Mouse (Mus musculus): ENCODE measurements at regions not wholly inside any gene's neighbourhood (a gene's known extent, or its start where the extent isn't known, plus 50 kb on each side); places are given as distances from the start of the nearest gene placed in this dataset.
"Not testable (repeated sequence)": the region's sequence is repeated elsewhere in the genome, so short reads cannot be mapped to it uniquely, and the experiment has no call there.

GRCm38 (mm10) chr3:15022773-15023172 lies 136.7 kb downstream of the Car2 start:
- no peak for DNase-seq (ENCODE audit: low read depth)

- no peak for DNase-seq (ENCODE audit: low read depth)
These were observed 154.9 kb downstream of the Car2 start for GRCm38 (mm10) chr3:15040866-15041528.

GRCm38 (mm10) chr3:15053968-15054367 lies 167.9 kb downstream of the Car2 start:
- DNase-seq (ENCODE audit: low read depth), result no peak

DNA sequence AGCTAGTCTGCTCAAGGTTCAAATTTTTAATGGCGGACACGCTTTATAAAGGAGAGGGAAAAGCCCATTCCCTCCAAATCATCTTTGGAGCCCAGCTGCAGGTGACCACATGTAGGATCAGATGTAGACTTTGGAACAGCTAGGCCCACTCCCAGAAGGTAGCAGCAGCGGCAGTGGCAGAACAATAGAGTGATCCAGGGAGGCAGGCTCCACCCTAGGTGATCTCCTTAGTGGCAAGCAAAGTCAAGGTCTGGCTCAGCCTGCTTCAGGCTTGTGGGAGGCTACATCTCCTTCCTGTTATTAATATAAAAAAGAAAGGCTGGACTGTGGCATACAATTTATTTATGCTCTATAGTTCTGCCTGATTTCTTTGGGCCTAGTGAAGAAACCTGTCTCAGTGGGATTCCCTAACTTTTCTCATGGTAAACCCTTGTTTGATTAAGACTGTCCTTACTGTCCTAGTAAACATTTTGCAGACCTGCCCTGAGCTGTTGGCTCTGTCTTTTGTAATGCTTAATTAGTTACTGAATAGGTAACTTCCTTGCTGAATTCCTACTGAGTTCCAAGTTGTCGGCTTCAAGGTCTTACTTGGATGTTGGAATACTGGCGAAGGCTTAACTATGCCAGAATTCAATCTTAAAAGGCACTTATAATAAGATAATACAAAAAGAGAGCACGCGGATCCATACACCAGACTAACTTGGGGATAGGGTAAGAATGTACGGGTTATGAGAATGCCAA lies 169.6 kb downstream of the Car2 start:
- not testable (repeated sequence) for DNase-seq (ENCODE audit: low read depth)

DNA sequence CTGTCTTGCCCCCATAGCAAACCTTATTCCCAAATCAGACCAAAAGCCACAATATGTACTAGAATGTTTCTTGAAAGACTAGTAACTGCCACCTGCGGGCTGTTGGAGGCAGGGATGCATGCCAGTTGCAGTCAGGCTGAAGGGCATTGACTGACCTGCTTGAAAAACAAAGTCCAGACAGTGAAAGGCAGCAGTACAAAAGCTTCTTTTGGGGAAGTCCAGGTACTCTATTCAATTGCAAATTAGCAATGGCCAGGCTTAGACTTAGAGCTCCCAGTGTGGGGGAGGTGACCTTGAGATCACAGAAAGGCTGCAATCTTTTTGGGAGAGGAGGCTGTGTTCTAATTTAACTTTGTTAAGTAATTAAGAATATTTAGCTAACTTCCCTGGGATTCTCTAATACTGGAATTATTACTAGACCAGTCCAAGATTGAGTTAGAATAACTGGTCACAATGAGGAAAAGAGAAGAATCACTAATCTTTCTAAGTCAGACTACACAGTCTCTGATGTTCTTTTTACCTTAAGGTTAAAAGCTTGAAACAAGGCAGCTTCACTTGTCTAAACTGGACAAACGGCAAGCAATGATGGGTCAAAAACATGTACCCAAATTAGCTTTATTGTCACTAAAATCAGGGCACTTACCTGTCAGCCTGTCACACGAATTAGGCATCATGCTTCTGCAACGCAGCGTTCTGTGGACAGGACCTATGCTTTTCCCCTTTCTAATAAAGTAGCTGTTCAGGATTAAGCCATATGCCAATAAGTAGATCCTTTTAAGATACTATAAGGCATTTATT lies 170.9 kb downstream of the Car2 start:
- DNase-seq (ENCODE audit: low read depth), result not testable (repeated sequence)

DNA sequence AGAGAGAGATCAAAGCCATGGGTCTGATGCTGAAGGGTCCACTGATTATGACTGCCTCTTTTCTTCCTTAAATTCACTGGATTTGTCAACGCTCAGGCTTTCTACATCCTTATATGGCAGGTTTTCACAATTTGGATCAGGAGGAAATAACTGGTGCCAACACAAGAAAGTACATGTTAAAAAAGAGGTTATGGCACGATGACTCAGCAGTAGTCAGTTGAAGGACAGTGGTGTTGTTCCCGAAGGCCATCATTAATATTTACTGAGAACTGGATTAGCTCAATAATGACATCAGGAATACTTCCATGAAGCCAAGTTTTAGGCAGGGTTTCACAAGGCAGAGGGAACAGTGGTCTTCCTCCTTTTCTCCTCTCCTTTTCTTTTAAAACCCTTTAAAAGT lies 179.6 kb downstream of the Car2 start:
- DNase-seq (ENCODE audit: low read depth), result no peak

- DNase-seq (ENCODE audit: low read depth), result no peak
These were observed 182.2 kb downstream of the Car2 start for GRCm38 (mm10) chr3:15068256-15068655.

GRCm38 (mm10) chr3:15071030-15071883 lies 185.2 kb downstream of the Car2 start:
- no peak for DNase-seq (ENCODE audit: low read depth)

DNA sequence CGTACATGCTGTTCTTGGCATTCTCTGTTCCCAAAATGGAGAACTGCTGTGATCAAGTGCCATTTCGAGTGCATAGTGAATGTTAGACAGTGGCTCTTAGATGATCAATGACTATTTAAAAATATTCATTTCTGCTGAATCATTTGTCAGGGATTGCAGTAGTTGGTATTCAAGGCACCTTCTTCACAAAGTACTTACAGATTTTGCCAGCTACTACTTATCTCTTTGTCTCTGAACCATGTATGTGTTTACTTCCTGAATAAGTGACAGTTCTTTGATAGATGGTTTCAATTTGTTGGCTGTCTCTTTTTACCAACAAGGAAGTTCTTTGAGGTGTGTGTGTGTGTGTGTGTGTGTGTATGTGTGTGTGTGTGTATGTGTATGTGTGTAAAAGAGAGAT lies 187.3 kb downstream of the Car2 start:
- peak; percentile 54 for DNase-seq (ENCODE audit: low read depth)

GRCm38 (mm10) chr3:15073847-15074246 lies 187.8 kb downstream of the Car2 start:
- no peak for DNase-seq (ENCODE audit: low read depth)

GRCm38 (mm10) chr3:15074949-15075348 lies 188.9 kb downstream of the Car2 start:
- DNase-seq (ENCODE audit: low read depth), result no peak

GRCm38 (mm10) chr3:15090124-15090523 lies 204.1 kb downstream of the Car2 start:
- DNase-seq (ENCODE audit: low read depth), result no peak

DNA sequence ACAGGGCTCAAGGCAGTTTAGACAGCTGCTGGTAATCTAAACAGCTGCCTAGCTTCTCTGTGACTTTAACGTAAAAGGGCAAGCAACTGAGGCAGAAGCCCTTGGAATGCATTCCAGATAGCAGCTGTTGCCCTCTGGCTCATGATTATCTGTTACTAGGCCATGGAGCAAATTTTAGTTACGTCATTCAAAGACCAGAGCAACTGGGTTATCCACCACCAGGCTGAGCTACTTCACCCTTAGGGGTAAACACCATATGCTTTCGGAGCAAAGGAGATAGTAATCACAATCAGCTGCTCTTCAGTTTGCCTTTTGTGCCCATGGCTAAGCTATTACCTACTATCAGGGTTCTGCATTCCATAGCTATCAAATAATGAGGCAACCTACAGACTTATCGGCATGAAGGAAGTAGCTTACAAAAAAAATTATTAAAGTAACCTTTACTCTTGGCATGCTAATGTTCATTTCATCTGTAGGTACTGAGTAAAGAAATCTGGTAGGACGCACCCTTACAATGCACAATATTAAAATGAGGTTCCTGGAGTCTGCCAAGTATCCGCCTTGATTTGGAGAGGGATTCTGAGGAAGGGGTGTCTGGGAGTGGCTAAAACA lies 212.2 kb downstream of the Car2 start:
- no peak for DNase-seq (ENCODE audit: low read depth)

- no peak for DNase-seq (ENCODE audit: low read depth)
These were observed 212.9 kb downstream of the Car2 start for GRCm38 (mm10) chr3:15098981-15099380.

GRCm38 (mm10) chr3:15105627-15106026 lies 219.6 kb downstream of the Car2 start:
- no peak for DNase-seq (ENCODE audit: low read depth)

DNA sequence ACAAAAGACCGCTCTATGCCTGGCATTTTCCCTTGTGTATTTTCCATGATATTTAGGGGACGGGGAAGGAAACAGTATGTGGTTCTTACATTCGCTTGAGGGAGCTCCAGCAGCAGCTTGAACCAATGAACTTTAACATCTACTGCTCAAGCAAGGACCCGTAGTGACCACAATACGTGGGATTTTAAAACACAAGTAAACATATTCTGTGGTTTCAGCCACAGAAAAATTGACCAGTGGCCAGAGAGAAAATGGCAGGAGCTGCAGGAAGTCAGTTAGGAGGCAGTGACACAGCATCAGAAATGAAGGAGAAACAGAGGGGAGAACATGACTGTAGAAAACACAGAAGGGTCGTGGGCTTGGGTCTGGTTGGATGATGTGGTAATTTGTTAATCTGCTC lies 220.2 kb downstream of the Car2 start:
- DNase-seq (ENCODE audit: low read depth), result no peak

DNA sequence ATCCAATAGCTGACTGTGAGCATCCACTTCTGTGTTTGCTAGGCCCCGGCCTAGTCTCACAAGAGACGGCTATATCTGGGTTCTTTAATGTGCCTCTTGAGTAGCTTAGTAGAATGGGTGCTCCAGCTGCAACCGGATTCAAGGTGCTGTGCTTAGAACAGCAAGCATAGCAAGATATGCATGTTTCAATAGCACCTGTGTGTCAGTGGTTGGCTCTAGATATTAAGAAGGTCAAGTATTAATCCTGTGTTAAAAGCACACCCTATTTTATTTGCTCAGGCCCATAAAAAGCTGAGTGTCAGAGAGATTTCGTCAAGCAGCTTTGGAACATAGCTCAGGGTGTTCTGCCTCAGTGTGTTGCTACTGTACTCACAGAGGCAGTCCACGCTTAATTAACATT lies 221.2 kb downstream of the Car2 start:
- DNase-seq (ENCODE audit: low read depth), result no peak

- DNase-seq (ENCODE audit: low read depth), result no peak
These were observed 222.3 kb downstream of the Car2 start for GRCm38 (mm10) chr3:15108239-15108934.

GRCm38 (mm10) chr3:15110037-15110748 lies 221.9 kb downstream of the Gm9733 start:
- DNase-seq (ENCODE audit: low read depth), result no peak

- DNase-seq (ENCODE audit: low read depth), result no peak
These were observed 219.8 kb downstream of the Gm9733 start for GRCm38 (mm10) chr3:15112177-15112838.
